Mouse (Mus musculus) myocyte (in vitro differentiated cells): ENCODE measurements around the gene Gm10644. TPM values are rescaled to one million over a fixed set of nuclear protein-coding genes. Genes with fewer than 3 reads are reported as not detected.

ENCODE experiments used
- H3K27me3 ChIP-seq: one replicate; pipeline ENCODE4 v1.6.1; 2011; ENCODE audit not compliant: control insufficient read depth, insufficient read depth, insufficient read length
- H3K36me3 ChIP-seq: one replicate; pipeline ENCODE4 v1.6.1; 2011; ENCODE audit not compliant: control insufficient read depth, insufficient read depth
- H3K4me2 ChIP-seq: one replicate; pipeline ENCODE4 v1.6.1; 2011; ENCODE audit warnings: low read depth, control low read depth
- H3K4me3 ChIP-seq: one replicate; pipeline ENCODE4 v1.5.1; 2011; ENCODE audit warnings: mild to moderate bottlenecking, control low read depth, moderate library complexity
- H3K79me2 ChIP-seq: one replicate; pipeline ENCODE4 v1.6.1; 2011; ENCODE audit not compliant: control insufficient read depth, insufficient read depth
- H3ac ChIP-seq: one replicate; pipeline ENCODE4 v1.6.1; 2011; ENCODE audit not compliant: control insufficient read depth, insufficient read length
- CEBPB ChIP-seq: IDR thresholded peaks from 2 replicates; pipeline ENCODE4 v1.6.1; 2011; ENCODE audit warnings: mild to moderate bottlenecking, moderate library complexity; ENCODE audit not compliant: poor library complexity, insufficient read depth, severe bottlenecking
- E2F4 ChIP-seq: IDR thresholded peaks from one replicate; pipeline ENCODE4 v1.6.1; 2011; ENCODE audit warnings: mild to moderate bottlenecking, control low read depth, moderate library complexity; ENCODE audit not compliant: insufficient read depth
- MAX ChIP-seq: IDR thresholded peaks from one replicate; pipeline ENCODE4 v1.6.1; 2011; ENCODE audit warnings: low read depth, mild to moderate bottlenecking, control low read depth
- MYOD1 ChIP-seq, 3 experiments: IDR thresholded peaks; one replicate each; pipeline ENCODE4 v1.6.1; 2011; ENCODE audit warnings: control low read depth in 2 of 3, low read depth in 2 of 3, mild to moderate bottlenecking in 2 of 3, moderate library complexity in 1 of 3; ENCODE audit not compliant: insufficient read length in 2 of 3, control insufficient read depth in 1 of 3
- MYOG ChIP-seq, 3 experiments: IDR thresholded peaks; one replicate each; pipeline ENCODE4 v1.6.1; 2011; ENCODE audit warnings: control low read depth in 2 of 3, low read depth in 2 of 3, mild to moderate bottlenecking in 2 of 3; ENCODE audit not compliant: insufficient read length in 2 of 3, control insufficient read depth in 1 of 3, insufficient read depth in 1 of 3
- POLR2A ChIP-seq: IDR thresholded peaks from one replicate; pipeline ENCODE4 v1.6.1; 2011; ENCODE audit warnings: low read depth, mild to moderate bottlenecking, control low read depth, moderate library complexity; ENCODE audit not compliant: insufficient read length
- POLR2AphosphoS2 ChIP-seq: IDR thresholded peaks from one replicate; pipeline ENCODE4 v1.6.1; 2011; ENCODE audit warnings: low read depth, control low read depth; ENCODE audit not compliant: insufficient read length
- REST ChIP-seq: IDR thresholded peaks from one replicate; pipeline ENCODE4 v1.6.1; 2011; ENCODE audit warnings: mild to moderate bottlenecking, control low read depth, moderate library complexity; ENCODE audit not compliant: insufficient read depth, insufficient read length
- SRF ChIP-seq: IDR thresholded peaks from one replicate; pipeline ENCODE4 v1.6.1; 2011; ENCODE audit warnings: low read depth; ENCODE audit not compliant: control insufficient read depth, insufficient read length
- TCF12 ChIP-seq: IDR thresholded peaks from one replicate; pipeline ENCODE4 v1.6.1; 2011; ENCODE audit warnings: mild to moderate bottlenecking, control low read depth; ENCODE audit not compliant: poor library complexity, insufficient read depth, severe bottlenecking
- TCF3 ChIP-seq: IDR thresholded peaks from one replicate; pipeline ENCODE4 v1.6.1; 2011; ENCODE audit warnings: low read depth, control low read depth; ENCODE audit not compliant: insufficient read length
- USF1 ChIP-seq: IDR thresholded peaks from one replicate; pipeline ENCODE4 v1.6.1; 2011; ENCODE audit warnings: low read depth, mild to moderate bottlenecking, control low read depth, moderate library complexity
- polyA plus RNA-seq: library from polyadenylated mRNA; unstranded; fragments of >200 nt; fragmentation: generic; extraction: Trizol; gene quantifications from one replicate; pipeline ENCODE4 v1.2.1, GENCODE M21; 2012; ENCODE audit warnings: missing spikeins

Gm10644 gene
- polyA plus RNA-seq, 1 experiment, result 0.11 TPM

DNA sequence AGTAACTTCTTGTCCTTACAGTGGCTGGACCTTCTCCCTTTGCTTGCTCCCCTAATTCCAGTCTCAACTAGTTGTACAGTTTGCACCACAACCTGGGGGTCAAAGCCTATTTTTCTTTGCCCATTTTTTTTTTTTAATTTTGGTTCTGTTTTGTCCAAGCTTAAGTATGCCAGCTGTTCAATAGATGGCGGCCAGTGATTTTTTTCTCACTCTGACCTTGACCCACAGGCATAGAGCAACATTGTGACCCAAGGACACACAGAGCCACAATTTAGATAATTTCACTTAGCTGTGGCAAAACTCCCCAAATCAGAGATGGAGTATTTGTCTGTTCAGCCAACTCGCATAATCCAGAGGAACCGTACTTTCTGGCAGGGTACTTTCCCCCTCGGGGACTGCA lies 16.1 kb upstream of the Gm10644 start:
- Histone ChIP-seq H3K79me2 (peaks cover 26% of the 10 kb centered on the region), H3K27me3 (no peaks in the 10 kb centered on the region), H3K4me3 (no peak overlapping the region), H3K4me2 (no peak overlapping the region), H3K36me3 (peaks cover 4% of the 10 kb centered on the region), H3ac (no peak overlapping the region)
- TF ChIP-seq E2F4 (no peak), MYOD1 (IDR thresholded peaks at IDR 0.05; ENCODE audit: control insufficient read depth in 1 of 3, insufficient read length in 2 of 3, low read depth in 2 of 3) (no peak), MYOG (IDR thresholded peaks at IDR 0.05; ENCODE audit: control insufficient read depth in 1 of 3, insufficient read depth in 1 of 3, insufficient read length in 2 of 3, low read depth in 2 of 3) (no peak)

DNA sequence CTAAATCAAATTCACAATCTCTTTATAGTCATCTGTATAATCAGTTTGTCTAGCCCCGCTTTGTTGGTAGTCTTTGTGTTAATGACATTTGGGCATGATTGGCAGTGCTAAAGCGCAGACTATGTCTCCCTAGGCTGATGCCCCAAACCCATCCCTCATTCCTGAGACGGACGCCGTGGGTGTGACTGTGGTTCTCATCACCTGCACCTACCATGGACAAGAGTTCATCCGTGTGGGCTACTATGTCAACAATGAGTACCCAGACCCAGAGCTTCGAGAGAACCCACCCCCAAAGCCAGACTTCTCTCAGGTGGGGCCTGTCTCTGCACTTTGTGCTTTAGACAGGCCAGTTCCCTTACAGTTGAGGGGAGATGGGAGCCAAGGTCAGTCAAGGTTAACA lies 12.7 kb upstream of the Gm10644 start:
- peaks cover 3% of the 10 kb centered on the region for H3K79me2 ChIP-seq
- TF ChIP-seq TCF3 (no peak), MAX (no peak), MYOG (IDR thresholded peaks at IDR 0.05; ENCODE audit: control insufficient read depth in 1 of 3, insufficient read depth in 1 of 3, insufficient read length in 2 of 3, low read depth in 2 of 3) (no peak), E2F4 (no peak), POLR2A (no peak), CEBPB (no peak), USF1 (no peak), REST (no peak), POLR2AphosphoS2 (no peak), MYOD1 (IDR thresholded peaks at IDR 0.05; ENCODE audit: control insufficient read depth in 1 of 3, insufficient read length in 2 of 3, low read depth in 2 of 3) (no peak), TCF12 (no peak), SRF (no peak)
- no peak overlapping the region for H3K4me2 ChIP-seq
- H3K27me3 ChIP-seq, result no peaks in the 10 kb centered on the region
- no peak overlapping the region for H3K4me3 ChIP-seq
- peaks cover 11% of the 10 kb centered on the region for H3K36me3 ChIP-seq
- H3ac ChIP-seq, result no peak overlapping the region

DNA sequence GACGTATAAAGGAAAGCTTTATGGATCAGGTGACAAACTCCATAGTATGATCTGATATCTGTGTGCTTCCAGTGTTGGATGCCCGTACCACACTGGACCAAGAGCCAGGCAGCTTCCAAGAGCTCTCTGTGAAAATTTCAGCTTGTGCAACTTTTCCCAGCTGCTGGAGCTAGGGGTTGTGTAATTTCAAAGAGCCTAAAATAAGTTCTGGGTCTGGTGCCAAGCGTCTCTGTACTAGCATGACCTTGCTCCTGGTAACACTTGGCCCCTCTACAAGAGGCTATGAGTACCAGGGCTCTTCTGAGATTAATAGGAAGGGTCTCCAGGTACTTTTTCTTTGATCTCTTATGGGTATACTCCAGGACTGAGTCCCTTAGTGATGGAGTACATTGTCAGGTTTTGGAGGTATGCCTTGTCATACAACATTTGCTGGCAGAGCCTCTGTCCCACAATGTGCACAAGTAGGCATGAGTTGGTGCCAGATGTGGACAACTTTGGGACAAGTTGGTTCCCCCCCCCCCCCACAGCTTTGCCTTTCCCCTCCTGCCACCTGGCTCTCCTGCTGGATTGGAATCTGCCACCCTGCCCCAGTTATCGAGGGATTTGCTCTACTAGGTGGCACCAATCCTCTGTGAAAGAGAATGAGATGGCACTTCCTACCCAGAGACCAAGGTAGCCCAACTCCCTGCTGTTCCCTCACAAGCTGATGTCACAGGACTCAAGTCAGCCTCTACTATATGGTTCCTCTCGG lies 9.2 kb upstream of the Gm10644 start:
- H3K4me2 ChIP-seq, result no peak overlapping the region
- peaks cover 11% of the 10 kb centered on the region for H3K36me3 ChIP-seq
- no peak overlapping the region for H3ac ChIP-seq
- peaks cover 28% of the 10 kb centered on the region for H3K79me2 ChIP-seq
- TF ChIP-seq MYOG (IDR thresholded peaks at IDR 0.05; ENCODE audit: control insufficient read depth in 1 of 3, insufficient read depth in 1 of 3, insufficient read length in 2 of 3, low read depth in 2 of 3) (peak in 1 of 3 experiments; percentile 56), CEBPB (peak; percentile 57; the same call in 1 of the 2 replicates), MYOD1 (IDR thresholded peaks at IDR 0.05; ENCODE audit: control insufficient read depth in 1 of 3, insufficient read length in 2 of 3, low read depth in 2 of 3) (peak in 1 of 3 experiments; percentile 15), REST (no peak)
- H3K27me3 ChIP-seq, result no peaks in the 10 kb centered on the region
- no peak overlapping the region for H3K4me3 ChIP-seq

DNA sequence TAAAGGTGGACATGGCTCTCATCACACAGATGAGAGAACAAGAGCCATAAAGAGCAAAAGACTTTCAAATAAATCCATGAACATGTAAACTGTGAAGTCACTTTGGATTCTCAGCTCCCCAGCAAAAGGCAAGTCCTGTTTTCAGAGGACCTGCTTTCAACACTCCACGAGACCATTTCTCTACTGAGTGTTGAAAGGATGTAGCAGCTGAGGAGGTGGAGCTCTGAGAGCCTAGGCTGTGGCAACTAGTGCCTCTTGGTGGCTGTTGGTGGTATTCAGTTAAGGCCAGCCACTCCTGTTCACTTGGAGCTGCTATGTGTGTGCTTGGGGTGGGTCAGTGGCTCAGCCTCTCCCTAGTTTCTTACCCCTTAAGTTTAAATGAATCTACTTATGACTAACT lies 1.8 kb upstream of the Gm10644 start:
- TF ChIP-seq TCF12 (no peak), POLR2A (peak; percentile 16), MAX (no peak), SRF (no peak), USF1 (no peak), E2F4 (no peak), MYOG (IDR thresholded peaks at IDR 0.05; ENCODE audit: control insufficient read depth in 1 of 3, insufficient read depth in 1 of 3, insufficient read length in 2 of 3, low read depth in 2 of 3) (peak in 2 of 3 experiments; percentile 17 to 68), TCF3 (no peak), POLR2AphosphoS2 (no peak), MYOD1 (IDR thresholded peaks at IDR 0.05; ENCODE audit: control insufficient read depth in 1 of 3, insufficient read length in 2 of 3, low read depth in 2 of 3) (peak; percentile 46 to 76 (median 64)), REST (no peak), CEBPB (no peak)
- H3K4me3 ChIP-seq, result peak overlapping the region; percentile 59

DNA sequence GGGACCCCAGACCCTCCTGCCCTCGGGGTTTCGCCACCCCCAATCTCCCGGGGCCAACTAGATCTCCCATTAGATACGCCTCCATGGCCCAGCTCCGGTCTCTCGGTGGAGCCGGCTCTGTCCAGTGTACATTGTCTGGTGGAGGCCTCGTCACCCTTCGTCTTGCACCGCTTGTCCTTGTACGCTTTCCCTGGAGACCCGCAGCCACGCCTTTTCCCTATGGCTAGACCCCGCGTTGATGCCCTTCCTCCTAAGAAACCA lies 883 bp upstream of the Gm10644 start:
- Histone ChIP-seq H3ac (peak overlapping the region; percentile 5), H3K4me2 (peak overlapping the region; percentile 72), H3K36me3 (no peaks in the 10 kb centered on the region), H3K4me3 (peak overlapping the region; percentile 59), H3K79me2 (peaks cover 29% of the 10 kb centered on the region), H3K27me3 (no peaks in the 10 kb centered on the region)
- no peak for TF ChIP-seq E2F4
- no peak for TF ChIP-seq USF1
- no peak for TF ChIP-seq TCF12
- no peak for TF ChIP-seq MYOD1 (IDR thresholded peaks at IDR 0.05; ENCODE audit: control insufficient read depth in 1 of 3, insufficient read length in 2 of 3, low read depth in 2 of 3)
- no peak for TF ChIP-seq POLR2AphosphoS2
- TF ChIP-seq MAX, result no peak
- no peak for TF ChIP-seq MYOG (IDR thresholded peaks at IDR 0.05; ENCODE audit: control insufficient read depth in 1 of 3, insufficient read depth in 1 of 3, insufficient read length in 2 of 3, low read depth in 2 of 3)
- TF ChIP-seq TCF3, result no peak
- no peak for TF ChIP-seq REST
- no peak for TF ChIP-seq POLR2A
- TF ChIP-seq CEBPB, result no peak
- TF ChIP-seq SRF, result no peak

More for the DNA sequence above, 1.8 kb upstream of the Gm10644 start:
- Histone ChIP-seq H3K36me3 (no peaks in the 10 kb centered on the region), H3K4me2 (peak overlapping the region; percentile 72), H3K27me3 (no peaks in the 10 kb centered on the region), H3ac (no peak overlapping the region), H3K79me2 (peaks cover 35% of the 10 kb centered on the region)
